Mouse (Mus musculus): ENCODE measurements around the gene Grip1.
A peak's percentile ranks its signal among the peaks of the same experiment; 100 is the strongest.

The Grip1 gene

GRCm38 (mm10) chr10:120060579-120061237 lies 607.1 kb downstream of the Grip1 start:
- DNase-seq (ENCODE audit: low read depth, low spot score) = no peak

- peak; percentile 49 for DNase-seq (ENCODE audit: low read depth, low spot score)
These were observed 607.9 kb downstream of the Grip1 start for GRCm38 (mm10) chr10:120061238-120062130.

GRCm38 (mm10) chr10:120064424-120064823 lies 610.8 kb downstream of the Grip1 start:
- peak; percentile 70 for DNase-seq (ENCODE audit: low read depth, low spot score)

- no peak for DNase-seq (ENCODE audit: low read depth, low spot score)
These were observed 612.7 kb downstream of the Grip1 start for GRCm38 (mm10) chr10:120066319-120066718.

- DNase-seq (ENCODE audit: low read depth, low spot score) = no peak
These were observed 624.2 kb downstream of the Grip1 start for GRCm38 (mm10) chr10:120077850-120078249.

- peak; percentile 47 for DNase-seq (ENCODE audit: low read depth, low spot score)
These were observed 638.9 kb downstream of the Grip1 start for GRCm38 (mm10) chr10:120092548-120092947.

GRCm38 (mm10) chr10:120095136-120095535 lies 641.5 kb downstream of the Grip1 start:
- DNase-seq (ENCODE audit: low read depth, low spot score) = no peak

- DNase-seq (ENCODE audit: low read depth, low spot score) = no peak
These were observed 642.1 kb downstream of the Grip1 start for GRCm38 (mm10) chr10:120095716-120096115.

GRCm38 (mm10) chr10:120097564-120097963 lies 643.9 kb downstream of the Grip1 start:
- no peak for DNase-seq (ENCODE audit: low read depth, low spot score)

- peak; percentile 48 for DNase-seq (ENCODE audit: low read depth, low spot score)
These were observed 647.2 kb downstream of the Grip1 start for GRCm38 (mm10) chr10:120100806-120101205.

GRCm38 (mm10) chr10:120111691-120112319 lies 658.2 kb downstream of the Grip1 start:
- DNase-seq (ENCODE audit: low read depth, low spot score) = peak; percentile 44

- DNase-seq (ENCODE audit: low read depth, low spot score) = peak; percentile 98
These were observed 659.1 kb downstream of the Grip1 start, which contains the start of gene Helb for GRCm38 (mm10) chr10:120112507-120113396. Gene Helb (minus strand): TSS chr10:120112987.

GRCm38 (mm10) chr10:120113482-120113881 lies 659.9 kb downstream of the Grip1 start:
- DNase-seq (ENCODE audit: low read depth, low spot score) = peak; percentile 33

- DNase-seq (ENCODE audit: low read depth, low spot score) = peak; percentile 62
These were observed 660.4 kb downstream of the Grip1 start for GRCm38 (mm10) chr10:120113980-120114379.

- peak; percentile 98 for DNase-seq (ENCODE audit: low read depth, low spot score)
These were observed 660.9 kb downstream of the Grip1 start for GRCm38 (mm10) chr10:120114493-120114892.

- peak; percentile 75 for DNase-seq (ENCODE audit: low read depth, low spot score)
These were observed 661.6 kb downstream of the Grip1 start for GRCm38 (mm10) chr10:120115249-120115648.

- DNase-seq (ENCODE audit: low read depth, low spot score) = peak; percentile 89
These were observed 670.1 kb downstream of the Grip1 start for GRCm38 (mm10) chr10:120123721-120124120.

- DNase-seq (ENCODE audit: low read depth, low spot score) = peak; percentile 89
These were observed 671.3 kb downstream of the Grip1 start for GRCm38 (mm10) chr10:120124801-120125464.

GRCm38 (mm10) chr10:120125465-120125857 lies 671.8 kb downstream of the Grip1 start:
- DNase-seq (ENCODE audit: low read depth, low spot score) = no peak

GRCm38 (mm10) chr10:120128601-120129277 lies 675.1 kb downstream of the Grip1 start:
- DNase-seq (ENCODE audit: low read depth, low spot score) = no peak
